Mouse (Mus musculus) layer of hippocampus, adult 9-10 months (tissue): ENCODE measurements around the gene Slc10a7.
A peak's percentile ranks its signal among the peaks of the same experiment; 100 is the strongest.
"Not testable (repeated sequence)": the region's sequence is repeated elsewhere in the genome, so short reads cannot be mapped to it uniquely, and the experiment has no call there.

Experiments
- DNase-seq: peaks from one replicate; pipeline ENCODE4 v3.0.0; 2022; ENCODE audit warnings: low spot score

Slc10a7 gene

GRCm38 (mm10) chr8:78668206-78668605 is 159.1 kb downstream of the Slc10a7 start:
- DNase-seq, result no peak

- no peak for DNase-seq
These were observed 161.1 kb downstream of the Slc10a7 start for GRCm38 (mm10) chr8:78670241-78670640.

- DNase-seq, result no peak
These were observed 169.5 kb downstream of the Slc10a7 start for GRCm38 (mm10) chr8:78678541-78679219.

GRCm38 (mm10) chr8:78690795-78691194 is 181.6 kb downstream of the Slc10a7 start:
- no peak for DNase-seq

GRCm38 (mm10) chr8:78698331-78698741 is 189.2 kb downstream of the Slc10a7 start:
- peak; percentile 21 for DNase-seq

GRCm38 (mm10) chr8:78703068-78703820 is 194.1 kb downstream of the Slc10a7 start:
- no peak for DNase-seq

GRCm38 (mm10) chr8:78705980-78706379 is 196.8 kb downstream of the Slc10a7 start:
- DNase-seq, result no peak

- no peak for DNase-seq
These were observed 200.9 kb downstream of the Slc10a7 start for GRCm38 (mm10) chr8:78709948-78710644.

GRCm38 (mm10) chr8:78710961-78711360 is 201.8 kb downstream of the Slc10a7 start:
- DNase-seq, result no peak

GRCm38 (mm10) chr8:78714880-78715279 is 205.7 kb downstream of the Slc10a7 start:
- no peak for DNase-seq

GRCm38 (mm10) chr8:78716546-78716945 is 207.4 kb downstream of the Slc10a7 start:
- no peak for DNase-seq

GRCm38 (mm10) chr8:78717191-78717590 is 208.0 kb downstream of the Slc10a7 start:
- not testable (repeated sequence) for DNase-seq

GRCm38 (mm10) chr8:78719279-78720040 is 210.3 kb downstream of the Slc10a7 start:
- DNase-seq, result no peak

GRCm38 (mm10) chr8:78720041-78720414 is 210.9 kb downstream of the Slc10a7 start:
- no peak for DNase-seq

GRCm38 (mm10) chr8:78721576-78721975 is 212.4 kb downstream of the Slc10a7 start:
- no peak for DNase-seq

- DNase-seq, result no peak
These were observed 213.1 kb downstream of the Slc10a7 start for GRCm38 (mm10) chr8:78722201-78722600.

GRCm38 (mm10) chr8:78724832-78725231 is 215.7 kb downstream of the Slc10a7 start:
- DNase-seq, result no peak

GRCm38 (mm10) chr8:78728240-78728639 is 219.1 kb downstream of the Slc10a7 start:
- DNase-seq, result no peak

- no peak for DNase-seq
These were observed 223.3 kb downstream of the Slc10a7 start for GRCm38 (mm10) chr8:78732410-78732809.

GRCm38 (mm10) chr8:78732995-78733512 is 223.9 kb downstream of the Slc10a7 start:
- DNase-seq, result no peak

- DNase-seq, result no peak
These were observed 225.8 kb downstream of the Slc10a7 start for GRCm38 (mm10) chr8:78734721-78735517.
